Mouse (Mus musculus) erythroid progenitor cell, adult 5-6 weeks (primary cell): ENCODE measurements around the gene Edn2. TPM values are rescaled to one million over a fixed set of nuclear protein-coding genes. Genes with fewer than 3 reads are reported as not detected.

Source experiments
- ATAC-seq: replicated peaks from 2 replicates; pipeline ENCODE4 v1.8.0; 2016; ENCODE audit warnings: moderate number of reproducible peaks, mild to moderate bottlenecking, moderate TSS enrichment, inconsistent platforms; ENCODE audit not compliant: poor library complexity, low FRiP score, severe bottlenecking
- total RNA-seq, 2 experiments: library from RNA; stranded (forward) in 1 of 2; stranded (reverse) in 1 of 2; fragments of 150-400 nt in 1 of 2; fragments of 186-747, 209-891 nt in 1 of 2; gene quantifications; 2 replicates each; pipeline versions ENCODE4 v1.2.3 to v1.2.4; 2015 to 2017; ENCODE audit warnings: low replicate concordance in 2 of 2

Gene Edn2
- total RNA-seq, 2 experiments from 2014 or later, result not detected

DNA sequence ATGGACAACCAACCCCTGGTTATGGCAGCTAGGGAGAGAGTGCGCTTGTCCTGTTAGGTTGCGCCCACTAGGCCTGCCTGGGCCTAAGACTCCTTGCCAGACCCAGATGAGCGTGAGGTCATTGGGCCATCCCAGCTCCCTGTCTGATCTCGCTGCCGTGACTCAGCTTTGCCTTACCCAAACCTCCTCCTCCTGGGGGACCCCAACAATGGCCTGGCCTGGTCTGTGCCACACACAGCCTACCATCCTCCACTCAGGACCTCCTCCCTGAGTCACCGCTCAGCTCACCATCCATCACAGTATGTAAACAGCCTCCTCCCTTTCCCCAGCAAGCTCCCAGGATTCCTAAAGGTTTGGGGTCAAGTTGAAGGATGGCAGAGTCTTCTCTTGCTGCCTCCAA lies 9.1 kb upstream of the Edn2 start:
- no peak for ATAC-seq

DNA sequence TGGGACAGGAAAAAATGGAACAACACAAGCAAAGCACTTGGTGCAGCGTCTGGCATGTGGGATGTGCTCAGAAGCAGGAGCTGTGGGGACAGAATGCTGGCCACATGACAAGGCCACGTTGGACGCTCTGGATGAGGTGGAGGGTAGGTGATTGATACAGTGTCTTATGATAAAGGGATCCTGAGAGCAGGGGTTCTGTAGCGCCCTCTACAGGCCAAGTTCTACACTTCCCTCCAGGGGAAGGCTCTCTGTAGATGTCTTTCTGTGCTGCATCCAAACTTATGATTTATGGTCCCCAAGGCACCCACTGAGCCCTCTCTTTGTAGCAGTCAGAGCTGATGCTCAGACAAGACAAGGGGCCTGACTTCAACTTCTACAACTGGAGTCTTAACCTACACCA lies 8.4 kb upstream of the Edn2 start:
- no peak for ATAC-seq

DNA sequence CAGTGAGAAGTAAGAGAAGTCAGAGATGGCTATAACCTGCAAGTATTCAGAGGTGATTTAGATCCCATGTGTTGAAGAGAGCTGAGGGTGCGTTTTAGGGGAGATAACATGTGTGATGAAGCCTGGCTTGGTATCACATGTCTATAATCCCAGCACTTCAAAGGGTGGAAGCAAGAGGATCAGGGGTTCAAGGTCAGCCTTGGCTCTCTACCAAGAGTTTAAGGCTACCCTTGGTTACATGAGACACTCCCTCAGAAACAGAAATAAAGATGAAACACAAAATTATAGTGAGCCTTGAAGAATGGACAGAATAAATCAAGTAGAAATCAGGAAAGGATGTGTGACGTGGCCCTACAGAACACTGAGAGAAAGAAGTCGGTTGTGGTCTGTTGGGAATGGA lies 7.3 kb upstream of the Edn2 start:
- ATAC-seq, result no peak

DNA sequence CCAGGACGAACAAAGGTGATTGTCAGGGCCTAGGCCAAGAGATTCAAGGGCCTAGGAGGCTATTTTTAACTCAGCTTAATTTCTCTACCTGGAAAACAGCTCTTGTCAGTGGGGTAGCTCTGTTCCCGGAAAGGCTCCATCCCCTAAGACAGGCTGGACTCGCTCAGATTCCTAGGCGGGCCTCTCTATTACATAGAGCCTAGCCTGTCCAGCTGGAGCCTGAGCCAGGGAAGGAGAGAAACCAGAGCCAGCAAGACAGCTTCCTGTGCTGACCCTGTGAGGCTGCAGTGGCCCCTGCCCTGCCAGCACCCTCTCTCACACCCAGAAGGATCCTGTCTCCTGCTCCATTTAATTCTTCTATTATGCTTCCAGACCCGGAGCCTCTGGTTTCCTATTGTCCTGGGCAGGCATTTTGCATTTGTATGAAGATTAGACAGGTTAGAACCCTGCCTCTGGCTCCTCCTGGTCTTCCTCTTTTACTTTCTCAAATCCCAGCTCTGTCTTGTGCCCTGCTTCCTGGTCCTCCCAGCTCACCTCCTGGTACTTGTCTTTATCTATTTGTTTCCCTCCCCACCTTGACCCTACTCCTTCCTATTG lies 2.2 kb upstream of the Edn2 start:
- ATAC-seq, result no peak

DNA sequence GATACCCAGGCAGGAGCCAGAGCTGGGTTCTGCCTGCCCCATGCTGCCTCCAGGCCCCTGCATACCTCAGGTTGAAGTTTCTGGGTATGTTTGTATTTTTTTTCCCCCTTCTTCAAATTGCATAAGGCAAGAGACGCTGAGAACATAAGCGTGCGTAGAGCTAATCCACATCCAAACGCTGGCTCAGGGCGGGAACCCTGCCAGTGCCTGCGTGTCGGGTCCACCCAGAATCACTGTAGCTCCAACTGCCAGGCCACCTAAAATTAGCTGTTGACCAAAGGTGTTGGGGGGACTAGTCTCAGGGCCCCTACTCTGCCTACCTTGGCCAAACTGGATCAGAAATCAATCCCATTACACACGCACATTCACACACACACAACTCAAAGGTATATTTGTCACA lies 1.6 kb downstream of the Edn2 start:
- ATAC-seq, result no peak

DNA sequence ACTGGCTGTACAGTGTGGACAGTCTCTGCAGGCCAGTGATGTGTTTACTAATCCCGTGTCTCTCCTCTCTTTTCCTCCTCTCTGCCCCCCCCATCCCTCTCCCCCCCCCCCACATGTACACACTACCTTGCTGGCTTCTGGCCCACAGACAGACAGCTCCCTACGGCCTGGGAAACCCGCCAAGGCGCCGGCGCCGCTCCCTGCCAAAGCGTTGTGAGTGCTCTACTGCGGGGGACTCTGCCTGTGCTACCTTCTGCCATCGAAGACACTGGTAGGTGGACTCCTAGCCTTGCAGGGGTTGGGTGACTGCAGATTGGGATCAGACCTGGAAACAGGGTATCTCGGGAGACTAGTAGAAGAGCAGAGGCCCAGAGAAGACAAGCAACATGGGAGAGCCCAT lies 2.2 kb downstream of the Edn2 start:
- ATAC-seq, result no peak

DNA sequence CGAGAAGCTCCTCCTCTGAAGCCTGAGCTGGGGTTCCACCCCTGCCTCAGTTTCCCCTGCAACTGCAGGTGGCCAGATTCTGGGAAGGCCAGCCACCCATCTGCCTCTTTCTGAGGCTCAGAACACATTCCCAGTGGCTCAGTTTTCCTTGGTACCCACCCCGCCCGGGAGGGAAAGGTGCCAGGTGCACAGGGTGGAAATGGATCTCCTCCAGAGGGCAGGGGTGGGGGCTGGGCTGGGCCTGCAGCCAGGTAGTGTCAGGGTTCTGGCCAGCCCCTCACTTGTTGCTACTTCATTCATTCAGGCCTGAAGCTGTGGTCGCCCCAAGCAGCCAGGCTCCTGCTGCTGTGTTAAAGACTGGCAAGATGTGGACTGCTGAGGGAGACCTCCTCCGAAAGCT lies 3.3 kb downstream of the Edn2 start:
- no peak for ATAC-seq

DNA sequence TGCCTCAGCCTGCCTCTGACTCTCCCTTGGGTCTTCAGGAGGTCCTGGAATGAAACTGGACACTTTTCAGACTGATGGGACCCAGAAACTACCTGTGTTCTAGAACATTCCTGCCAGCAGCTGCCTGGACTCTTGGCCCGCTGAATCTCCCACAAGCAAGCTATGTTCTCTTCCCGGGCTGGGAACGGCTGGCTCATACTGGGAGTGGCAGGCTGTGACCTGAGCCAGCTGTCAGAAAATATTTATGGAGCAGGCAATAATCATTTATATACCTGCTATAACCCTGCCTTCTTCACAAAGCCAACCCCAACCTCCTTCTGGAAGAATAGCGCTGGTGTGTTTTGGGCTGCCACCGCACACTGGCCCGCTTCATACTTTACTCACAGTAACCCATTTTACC lies 6.8 kb downstream of the Edn2 start:
- ATAC-seq, result no peak

DNA sequence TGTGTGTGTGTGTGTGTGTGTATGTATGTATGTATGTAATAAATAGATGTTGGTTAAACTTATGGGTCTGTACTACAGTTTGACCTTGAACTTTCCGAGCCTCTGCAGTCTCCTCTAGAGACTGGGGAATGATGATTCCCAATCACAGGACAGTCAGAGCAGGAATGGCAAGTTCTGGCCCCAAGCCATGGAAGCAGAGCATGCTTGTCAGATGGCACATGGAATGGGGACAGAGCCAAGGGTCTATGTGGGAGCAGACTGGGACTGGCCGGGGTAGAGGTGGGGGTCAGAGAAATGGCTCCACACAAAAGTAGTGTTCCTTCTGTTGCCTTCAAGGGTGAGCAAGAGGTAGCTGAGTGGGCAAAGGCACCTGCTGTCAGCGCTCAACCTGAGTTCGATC lies 7.3 kb downstream of the Edn2 start:
- ATAC-seq, result no peak

DNA sequence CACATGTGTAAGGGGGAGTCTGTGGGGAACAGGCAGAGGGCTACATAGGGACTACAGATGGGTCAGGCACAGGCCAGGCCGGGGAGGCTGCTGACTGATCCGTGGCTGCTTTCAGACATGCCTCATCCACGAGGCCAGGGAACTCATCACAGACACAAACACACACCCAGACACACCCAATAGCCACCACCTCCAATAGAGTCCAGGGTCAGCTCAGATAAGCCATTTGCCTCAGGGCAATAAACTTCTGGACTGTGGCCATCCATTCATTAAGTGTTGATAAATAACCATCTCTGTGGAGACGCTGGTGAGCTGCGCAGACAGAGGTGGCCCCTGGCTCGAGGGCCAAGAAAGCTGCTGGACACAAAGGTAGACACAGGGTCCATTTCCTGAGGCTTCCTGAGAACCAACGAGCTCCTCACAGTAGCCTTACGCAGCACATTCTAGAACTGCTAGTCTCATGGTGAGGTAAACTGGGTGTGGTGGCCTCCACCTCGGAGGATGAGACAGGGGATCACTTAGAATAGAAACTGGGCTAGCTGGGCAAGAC lies 9.5 kb downstream of the Edn2 start:
- no peak for ATAC-seq

DNA sequence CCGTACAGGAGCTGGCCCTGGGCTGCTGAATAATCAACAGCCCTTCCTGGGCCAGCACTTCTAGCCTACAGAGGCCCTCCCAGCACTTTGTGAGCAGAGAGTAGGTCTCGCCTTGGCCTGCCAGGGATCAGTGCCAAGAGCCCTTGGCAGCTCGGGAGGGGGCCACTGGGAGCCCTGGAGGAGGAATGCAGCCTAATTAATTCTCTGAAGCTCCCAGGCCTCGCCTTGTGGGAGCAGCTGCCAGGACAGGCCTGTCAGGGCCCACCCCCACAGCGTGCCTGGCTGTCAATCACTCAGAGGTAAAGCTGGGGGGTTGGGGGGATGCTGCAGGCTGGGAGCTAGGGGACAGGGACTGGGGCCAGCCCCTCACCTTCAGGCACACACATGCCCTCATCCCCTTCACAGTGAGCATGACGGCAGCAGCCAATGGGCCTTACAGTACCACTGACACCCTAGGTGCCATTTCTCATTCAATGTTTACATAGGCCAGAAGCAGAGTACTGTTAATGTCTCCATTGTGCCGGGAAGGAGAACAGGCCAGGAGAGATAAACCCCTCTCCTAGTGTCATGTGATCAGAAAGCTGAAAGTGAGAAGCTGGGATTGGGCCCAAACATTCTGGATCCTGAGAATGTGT lies 11.2 kb downstream of the Edn2 start:
- no peak for ATAC-seq

DNA sequence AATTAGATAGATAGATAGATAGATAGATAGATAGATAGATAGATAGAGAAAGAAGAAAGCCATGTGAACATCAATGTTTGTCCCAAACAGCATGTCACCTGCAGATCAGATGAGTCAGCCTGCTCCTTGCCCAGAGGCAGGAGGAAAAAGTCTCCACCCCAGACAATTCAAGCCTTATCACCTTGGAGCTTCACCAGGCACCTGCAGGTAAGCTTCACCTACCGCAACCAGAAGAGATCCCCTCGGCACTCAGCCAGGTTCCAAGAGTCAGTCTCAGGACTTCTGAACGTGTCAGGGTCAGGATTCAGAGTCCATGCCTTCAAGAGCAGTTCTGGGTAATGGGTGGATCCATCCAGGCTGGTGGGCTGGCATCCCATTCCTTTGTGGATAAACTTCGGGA lies 18.1 kb downstream of the Edn2 start:
- ATAC-seq, result no peak

DNA sequence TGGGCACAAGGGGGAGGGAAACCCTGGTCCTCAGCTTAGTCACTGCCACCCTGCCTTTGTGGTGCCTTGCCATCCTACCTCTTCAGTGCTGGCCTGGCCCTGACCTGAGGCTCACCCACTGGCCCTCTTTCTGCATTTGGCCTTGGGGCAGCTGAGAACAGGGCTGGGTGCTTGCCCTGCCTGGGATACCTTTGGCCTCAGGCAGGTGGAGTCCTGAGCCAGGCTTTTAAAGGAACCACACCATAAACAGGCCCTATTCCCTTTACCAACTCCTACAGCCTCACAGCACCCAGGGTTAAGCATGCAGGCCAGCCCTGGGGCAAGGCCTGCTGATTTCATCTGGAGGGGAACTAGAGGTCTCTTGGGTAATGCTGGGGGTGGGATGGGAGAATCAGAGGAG lies 19.5 kb downstream of the Edn2 start:
- ATAC-seq, result no peak

DNA sequence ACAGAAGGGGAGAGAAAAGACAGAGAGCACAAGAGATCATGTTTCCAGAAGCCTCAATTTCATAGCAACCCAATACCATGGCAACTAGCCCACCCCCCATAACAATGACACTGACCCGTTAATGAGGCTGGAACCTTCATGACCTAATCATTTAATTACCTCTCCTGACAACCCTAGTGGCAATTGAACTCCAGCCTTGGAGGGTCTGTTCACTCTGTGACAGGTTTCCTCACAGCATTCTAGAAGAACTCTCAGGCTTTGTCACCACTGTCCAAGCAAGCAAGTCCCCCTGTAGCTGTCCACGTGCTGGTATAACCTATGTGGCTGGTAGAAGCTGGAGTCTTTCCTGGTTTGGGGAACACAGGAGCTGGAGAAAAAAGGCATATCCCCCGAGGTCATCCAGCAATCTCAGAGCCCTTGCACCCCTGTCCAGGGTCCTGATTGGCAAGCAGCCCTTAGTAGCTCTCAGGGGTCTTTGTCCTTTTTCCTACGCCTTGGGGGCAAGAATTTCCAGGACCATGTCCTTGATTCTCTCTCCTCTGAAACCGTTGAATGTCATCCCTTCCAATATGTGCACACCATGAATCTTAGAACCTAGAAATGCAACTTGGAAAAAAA lies 23.5 kb downstream of the Edn2 start:
- no peak for ATAC-seq

DNA sequence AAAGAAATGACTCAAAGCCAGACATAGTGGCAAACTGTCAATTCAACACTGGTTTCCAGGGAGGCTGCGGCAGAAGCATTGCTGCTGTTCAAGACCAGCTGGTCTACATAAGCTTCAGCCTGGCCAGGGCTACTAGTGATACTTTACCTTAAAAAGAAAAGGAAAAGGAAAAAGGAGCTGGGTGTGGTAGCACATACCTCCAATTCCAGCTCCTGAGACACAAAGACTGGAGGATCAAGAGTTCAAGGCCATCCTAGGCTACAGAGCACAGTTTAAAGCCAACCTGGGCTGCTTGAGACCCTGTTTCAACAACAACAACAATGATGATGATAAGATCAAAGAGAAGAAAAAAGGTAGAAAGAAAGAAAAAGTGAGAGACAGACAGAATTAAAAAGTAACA lies 25.4 kb downstream of the Edn2 start:
- ATAC-seq, result no peak

DNA sequence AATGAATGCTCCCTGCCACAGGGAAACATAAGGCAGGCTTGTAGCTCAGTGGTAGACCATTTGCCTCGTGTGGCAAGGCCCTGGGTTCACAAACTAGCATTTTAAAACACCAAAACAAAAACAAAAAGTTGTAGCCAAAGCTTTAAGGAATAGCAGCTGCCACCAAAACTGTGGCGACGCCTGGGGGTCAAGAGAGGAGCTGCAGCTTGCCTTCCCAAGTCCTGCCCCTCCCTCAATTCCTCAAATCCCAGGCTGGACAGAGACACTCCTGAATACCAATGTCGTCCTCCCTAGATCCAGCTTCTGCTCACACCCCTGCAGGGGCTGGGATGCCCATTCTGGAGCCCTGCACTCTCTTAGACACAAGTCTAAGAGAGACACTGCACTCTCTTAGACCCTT lies 25.9 kb downstream of the Edn2 start:
- ATAC-seq, result no peak

DNA sequence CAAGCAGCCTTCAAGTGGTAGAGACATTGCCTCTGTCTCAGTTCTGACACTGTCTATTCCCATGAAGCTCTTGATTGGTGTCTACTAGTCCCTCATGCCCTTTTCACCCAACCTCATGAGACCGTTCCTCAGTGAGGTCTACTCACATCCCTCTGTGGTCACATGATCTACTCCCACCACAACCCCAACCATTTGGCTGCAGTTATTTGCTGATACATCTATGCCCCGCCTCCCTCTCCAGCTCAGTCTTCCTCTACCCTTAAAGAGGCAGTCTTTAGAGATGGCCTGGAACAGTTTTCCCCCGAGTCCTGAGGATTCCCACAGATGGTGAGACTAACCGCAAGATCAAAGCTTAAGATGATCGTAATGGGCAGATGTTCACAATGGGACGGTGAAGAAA lies 27.2 kb downstream of the Edn2 start:
- no peak for ATAC-seq

DNA sequence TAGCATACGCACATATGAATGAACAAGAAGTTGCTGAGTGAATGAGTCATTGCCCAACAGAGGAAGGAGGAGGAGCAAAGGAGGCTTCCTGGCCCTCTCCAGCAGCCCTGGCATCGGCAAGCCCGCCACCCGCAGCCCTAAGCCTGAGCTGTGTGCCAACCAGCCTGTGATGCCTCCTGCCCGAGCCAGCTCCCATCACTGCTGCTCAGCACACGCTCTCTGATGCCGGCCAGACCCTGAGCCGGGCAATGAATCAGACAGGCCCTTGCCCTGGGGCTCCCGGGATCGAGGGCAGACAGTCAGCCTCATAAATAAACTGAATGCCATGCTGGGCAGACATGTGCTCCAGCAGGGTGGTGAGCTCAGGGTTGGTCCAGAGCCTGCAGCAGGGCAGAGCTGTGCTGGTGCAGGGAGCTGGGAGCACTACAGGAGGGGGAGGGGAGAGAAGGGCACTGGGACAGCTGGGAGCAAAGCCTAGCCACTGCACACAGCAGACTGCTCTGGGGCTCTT lies 27.7 kb downstream of the Edn2 start:
- no peak for ATAC-seq

DNA sequence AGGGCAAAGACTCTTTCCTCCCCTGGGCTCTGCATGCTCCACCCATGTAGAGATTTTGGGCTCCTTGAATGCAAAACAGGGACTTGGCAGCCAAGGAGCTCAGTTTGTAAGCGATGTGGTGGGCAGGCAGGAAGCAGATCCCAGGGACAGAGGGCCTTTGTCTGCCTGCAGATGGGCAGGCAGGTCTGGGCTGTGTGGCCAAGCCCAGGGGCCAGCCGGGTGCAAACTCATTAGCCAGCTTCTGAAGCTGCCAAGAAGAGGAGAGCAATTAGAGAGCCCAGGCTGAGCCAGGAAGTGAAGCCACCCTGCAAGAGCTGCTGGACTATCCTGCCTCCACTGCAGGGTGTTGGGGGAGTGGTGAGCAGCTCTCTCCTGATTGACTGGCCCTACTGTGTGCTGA lies 28.9 kb downstream of the Edn2 start:
- ATAC-seq, result no peak

DNA sequence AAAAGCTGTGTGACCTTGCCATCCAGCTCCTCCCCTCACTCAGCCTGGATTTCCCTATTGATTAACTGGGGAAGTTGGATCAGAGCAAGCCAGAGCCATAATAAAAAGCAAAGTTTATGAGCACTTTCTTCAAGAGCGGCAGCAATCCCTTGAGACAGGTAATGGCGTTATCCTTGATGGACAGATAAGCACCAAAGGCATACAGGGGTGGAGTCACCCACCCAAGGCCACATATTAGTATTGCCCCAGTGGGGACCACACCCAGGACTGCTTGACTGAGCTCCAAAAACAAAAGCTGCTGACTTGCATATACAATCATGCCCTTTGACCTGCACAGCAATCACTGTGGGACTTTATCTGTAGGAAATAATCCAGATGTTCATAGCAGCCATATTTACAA lies 31.0 kb downstream of the Edn2 start:
- no peak for ATAC-seq

DNA sequence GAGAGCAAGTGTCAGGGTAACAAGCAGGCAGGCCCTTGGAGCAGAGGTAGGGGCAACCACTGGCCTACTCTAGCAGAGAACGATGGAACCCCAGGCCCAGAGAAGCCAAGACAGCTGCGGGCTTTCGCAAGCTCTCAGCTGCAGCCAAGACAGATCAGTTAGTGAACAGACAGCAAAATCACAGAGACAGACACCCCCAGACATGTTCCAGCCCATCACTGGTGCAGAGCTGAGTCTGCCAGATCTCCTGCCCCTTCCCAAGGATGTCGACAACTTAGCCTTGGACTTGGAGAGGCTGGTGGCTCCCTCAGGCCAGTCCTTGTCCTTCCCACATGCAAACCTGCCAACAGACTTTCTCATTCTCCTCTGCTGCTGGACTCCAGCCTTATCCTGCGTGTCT lies 33.0 kb downstream of the Edn2 start:
- no peak for ATAC-seq
